Mouse (Mus musculus) G1E (cell line): ENCODE measurements around the gene Rora.

ENCODE experiments used
- CTCF ChIP-seq: IDR thresholded peaks from 2 replicates; pipeline ENCODE4 v1.5.1; 2012; ENCODE audit warnings: low read depth, low read length, inconsistent platforms, mixed read lengths
- GATA1 ChIP-seq: IDR thresholded peaks from 2 replicates; pipeline ENCODE4 v1.6.1; 2012; ENCODE audit warnings: borderline replicate concordance, low read length, inconsistent platforms, mixed read lengths
- TAL1 ChIP-seq: conservative IDR thresholded peaks from 2 replicates; pipeline ENCODE4 v1.6.1; 2012; ENCODE audit warnings: low read depth, low read length, inconsistent platforms, mixed read lengths

GRCm38 (mm10) chr9:68888670-68889069 is 235.1 kb downstream of the Rora start:
- TF ChIP-seq CTCF (no peak), GATA1 (no peak), TAL1 (no peak)
